Mouse (Mus musculus) cerebellum, adult 11 months (tissue): ENCODE data around the gene Sipa1l2.

Experiments used
- DNase-seq: peaks from one replicate; pipeline ENCODE4 v3.0.0; 2022

Sipa1l2 gene

DNA sequence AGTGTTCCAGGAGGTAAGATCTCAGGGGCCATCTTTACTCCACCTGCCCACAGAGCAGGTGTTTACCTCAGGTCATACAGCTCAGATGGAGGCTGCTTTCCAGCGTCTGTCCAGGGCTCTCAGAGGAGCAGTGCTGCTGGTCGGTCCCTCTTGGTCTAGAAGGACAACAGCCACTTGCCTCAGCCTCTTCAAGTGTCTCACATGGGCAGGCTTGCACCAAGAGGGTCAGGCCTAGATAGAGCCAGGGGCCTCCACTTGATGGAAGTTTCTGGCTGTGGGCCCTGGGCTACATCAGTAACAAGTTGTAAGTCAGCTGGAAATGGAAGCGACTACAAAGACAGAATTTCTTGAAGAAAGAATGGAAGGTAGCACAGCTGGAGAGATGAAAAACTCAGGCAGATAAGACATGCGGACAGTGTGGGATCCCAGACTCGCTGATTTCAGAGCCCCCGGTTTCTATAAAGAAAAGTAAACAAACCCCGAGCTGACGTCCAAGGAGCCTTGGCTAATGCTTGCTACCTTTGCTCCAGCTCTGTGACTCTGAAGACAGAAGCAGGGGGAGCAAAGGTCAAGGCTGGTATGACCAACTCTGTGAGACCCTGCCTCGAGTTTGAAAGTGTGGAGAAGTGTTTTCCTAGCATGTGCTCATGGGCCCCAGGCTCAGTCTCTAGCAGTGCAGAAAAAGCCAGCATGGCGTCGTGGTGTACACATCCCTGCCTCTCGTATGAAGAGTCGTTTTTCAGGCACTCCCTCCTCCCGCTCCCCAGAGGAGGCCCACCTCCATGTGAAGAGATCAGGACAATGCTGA lies 58.5 kb downstream of the Sipa1l2 start:
- no peak for DNase-seq

- DNase-seq: no peak
These were observed 59.8 kb downstream of the Sipa1l2 start for GRCm38 (mm10) chr8:125509776-125510175.

DNA sequence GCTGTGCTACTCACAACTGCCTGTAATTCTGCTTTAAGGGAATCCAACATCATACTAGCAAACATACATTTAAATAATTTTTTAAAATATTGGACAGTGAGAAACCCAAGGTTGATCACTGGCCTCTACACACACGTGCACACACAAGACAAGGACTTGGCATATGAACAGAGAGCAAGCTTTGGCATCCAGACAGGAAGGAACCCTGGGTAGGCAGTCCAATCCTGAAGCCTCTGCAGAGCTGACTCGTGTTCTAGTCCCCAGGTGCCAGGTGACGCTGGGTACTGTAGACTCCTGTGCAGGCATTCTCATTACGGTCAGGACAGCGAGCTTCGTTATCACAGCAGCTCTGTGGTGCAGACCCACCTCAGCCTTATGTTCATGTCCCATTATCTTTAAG lies 60.4 kb downstream of the Sipa1l2 start:
- no peak for DNase-seq

DNA sequence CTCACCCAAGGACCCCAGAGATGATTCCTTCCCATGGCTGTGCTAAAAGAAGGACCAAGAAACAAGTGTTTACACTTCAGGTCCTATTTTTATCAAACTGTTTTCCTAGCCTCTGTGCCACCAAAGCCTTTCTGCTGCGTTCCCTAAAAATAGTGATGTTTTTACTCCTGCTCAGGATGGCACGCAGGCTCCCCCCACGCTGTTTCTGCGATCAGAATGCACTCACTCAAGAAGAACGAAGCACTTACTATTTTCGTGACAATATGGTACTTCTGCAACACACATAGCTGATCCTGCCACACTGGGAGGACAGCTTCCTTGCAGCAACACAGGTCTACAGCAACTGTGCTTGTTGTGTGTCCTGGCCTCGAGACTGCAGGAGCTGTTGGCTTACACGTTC lies 62.3 kb downstream of the Sipa1l2 start:
- DNase-seq: no peak

- no peak for DNase-seq
These were observed 64.9 kb downstream of the Sipa1l2 start for GRCm38 (mm10) chr8:125504605-125505257.

DNA sequence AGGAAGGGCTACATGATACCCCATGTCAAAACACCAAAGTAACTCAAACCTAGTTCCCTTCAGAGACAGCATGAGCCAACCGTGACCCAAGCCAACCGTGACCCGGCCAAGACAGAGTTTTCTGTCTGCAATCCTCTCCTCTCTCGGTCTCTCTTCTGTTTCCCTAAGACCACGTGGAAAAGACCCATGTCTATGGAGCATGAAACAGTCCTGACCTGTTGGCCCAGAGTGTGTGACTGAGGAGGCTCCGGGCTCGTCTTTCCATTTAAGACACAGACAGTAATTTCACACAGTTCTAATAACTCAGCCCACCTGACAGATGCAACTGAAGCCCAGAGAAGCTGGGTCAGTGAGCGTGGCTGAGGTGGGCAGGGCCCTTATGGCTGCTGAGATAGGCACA lies 65.8 kb downstream of the Sipa1l2 start:
- no peak for DNase-seq

- DNase-seq: no peak
These were observed 66.8 kb downstream of the Sipa1l2 start for GRCm38 (mm10) chr8:125502828-125503227.

GRCm38 (mm10) chr8:125500005-125500404 lies 69.6 kb downstream of the Sipa1l2 start:
- no peak for DNase-seq

DNA sequence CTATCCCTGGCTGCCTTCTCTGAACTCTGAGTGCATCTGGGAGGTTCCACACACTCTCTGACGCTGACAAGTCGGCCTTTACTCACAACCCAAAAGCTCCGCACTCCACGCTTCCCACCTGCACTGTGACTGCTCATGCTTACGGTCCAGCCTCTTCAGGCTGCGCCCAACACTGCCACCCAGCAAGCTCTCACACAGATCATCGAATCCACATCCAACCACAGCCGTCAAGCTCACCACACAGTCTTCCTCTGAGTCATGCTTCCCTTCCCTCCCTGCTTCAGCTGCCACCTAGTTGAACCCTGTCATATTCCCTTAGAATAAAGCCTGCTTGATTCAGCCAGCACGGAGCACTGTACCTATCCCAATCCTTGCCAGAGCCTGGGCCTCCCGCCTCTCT lies 71.1 kb downstream of the Sipa1l2 start:
- no peak for DNase-seq

DNA sequence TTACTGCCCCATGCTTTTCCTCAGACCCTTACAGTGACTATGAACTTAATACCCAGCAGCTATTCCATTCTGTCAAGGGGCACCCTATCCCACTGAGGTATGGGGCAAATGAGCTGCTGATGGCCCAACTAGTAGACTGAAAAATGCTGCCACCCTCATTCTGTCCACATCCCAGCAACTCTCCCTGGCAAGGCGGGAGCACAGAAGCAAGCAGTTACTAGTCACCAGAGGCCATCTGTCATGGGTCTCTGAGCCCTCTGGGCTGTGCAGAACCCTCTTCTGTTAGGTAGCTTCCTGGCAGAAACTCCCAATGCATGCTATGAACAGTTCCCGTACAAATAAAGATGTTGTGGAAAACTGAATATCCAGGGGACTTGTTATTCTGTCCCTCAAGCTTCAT lies 74.1 kb downstream of the Sipa1l2 start:
- DNase-seq: no peak

DNA sequence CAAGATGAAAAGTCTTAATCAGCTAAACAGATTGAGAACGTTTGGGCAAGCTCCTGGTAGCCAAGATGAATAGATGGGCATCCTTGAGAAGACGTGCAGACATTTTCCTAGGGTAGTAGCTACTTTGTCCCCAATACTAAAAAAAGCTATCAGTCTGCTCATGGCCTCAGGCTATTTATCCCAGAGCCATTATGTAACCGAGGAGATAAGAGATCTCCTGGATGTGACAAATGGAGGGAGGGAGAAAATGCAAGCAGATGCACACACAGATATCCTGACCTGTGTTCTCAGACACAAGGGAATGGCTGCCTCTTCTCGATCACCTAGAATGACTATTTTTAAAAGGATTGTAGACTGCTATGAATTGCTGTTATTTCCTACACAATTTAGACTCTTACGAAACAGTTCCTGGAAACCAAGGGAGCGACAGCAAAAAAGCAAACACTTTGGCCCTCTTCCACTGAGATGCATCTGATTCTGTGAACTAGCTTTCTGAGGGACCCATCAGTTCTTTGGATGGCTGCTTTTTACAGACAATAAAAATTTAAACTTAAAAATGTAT lies 76.3 kb downstream of the Sipa1l2 start:
- DNase-seq: no peak

DNA sequence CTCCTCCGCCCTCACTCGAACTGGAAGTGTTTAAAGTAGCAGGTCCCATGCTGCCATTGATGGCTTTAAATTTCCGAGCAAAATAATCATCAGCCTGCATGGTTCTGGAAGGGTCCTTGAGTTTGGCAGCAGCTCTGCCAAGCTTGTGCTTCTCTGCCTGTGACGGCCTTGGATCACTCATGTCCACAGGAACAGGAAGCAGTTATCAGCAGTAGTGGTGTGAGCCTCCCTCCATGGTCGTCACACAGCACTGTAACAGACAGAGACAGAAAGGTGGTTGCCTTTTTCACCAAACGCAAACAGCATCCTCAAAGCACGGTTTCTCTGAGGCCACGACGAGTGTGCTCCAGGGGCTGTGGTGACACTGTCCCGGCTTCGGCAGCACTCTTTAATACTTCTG lies 77.2 kb downstream of the Sipa1l2 start:
- DNase-seq: no peak

DNA sequence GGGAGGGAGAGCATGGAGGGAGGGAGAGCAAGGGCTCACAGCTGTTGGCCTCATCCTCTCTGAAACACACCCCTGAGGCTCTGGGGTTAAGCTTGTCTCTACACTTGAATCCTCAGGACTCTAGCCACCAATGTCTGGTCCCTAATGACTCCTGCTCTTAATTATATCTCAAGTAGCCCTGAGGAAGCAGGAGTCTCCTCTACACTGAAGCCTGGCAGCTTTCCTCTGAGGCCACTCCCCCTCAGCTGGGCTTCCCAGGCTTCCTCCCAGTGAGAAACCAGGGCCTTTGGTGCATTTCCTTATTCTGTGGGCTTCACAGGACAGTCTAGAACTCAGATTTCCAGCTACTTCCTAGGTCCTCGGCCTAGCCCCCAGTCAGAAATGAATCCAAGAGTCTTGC lies 80.9 kb downstream of the Sipa1l2 start:
- no peak for DNase-seq

GRCm38 (mm10) chr8:125485715-125486114 lies 83.9 kb downstream of the Sipa1l2 start:
- DNase-seq: no peak

DNA sequence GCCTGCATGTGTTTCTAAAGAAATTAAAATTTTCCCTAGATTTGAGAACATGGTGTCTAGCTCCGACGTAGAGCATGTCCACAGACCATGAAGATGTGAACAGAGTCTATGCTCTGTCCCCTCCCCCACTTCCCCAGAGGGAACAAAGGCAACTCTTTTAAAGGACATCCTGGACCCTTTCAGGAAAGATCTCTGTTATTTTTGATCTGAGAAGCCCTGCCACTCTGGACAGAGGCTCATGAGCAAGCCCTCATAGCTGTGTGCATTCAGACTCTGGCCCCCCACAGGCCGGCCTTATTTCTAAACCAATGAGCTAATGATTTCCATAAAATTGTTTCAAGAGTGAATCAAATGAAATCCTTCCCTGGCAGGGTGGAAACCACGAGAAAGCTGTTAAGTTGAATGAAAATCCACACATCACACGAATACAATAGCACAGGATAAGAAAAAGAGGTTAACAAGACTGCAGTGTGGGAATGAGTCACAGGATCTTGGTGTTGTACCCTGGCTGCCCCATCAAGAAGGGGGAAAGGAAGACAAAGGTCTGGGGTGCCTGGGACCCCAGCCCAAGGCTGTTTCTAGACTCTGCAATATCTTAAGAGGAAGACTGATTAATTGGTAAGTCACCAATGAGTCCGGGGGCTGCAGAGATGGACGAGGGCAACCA lies 84.9 kb downstream of the Sipa1l2 start:
- DNase-seq: no peak

DNA sequence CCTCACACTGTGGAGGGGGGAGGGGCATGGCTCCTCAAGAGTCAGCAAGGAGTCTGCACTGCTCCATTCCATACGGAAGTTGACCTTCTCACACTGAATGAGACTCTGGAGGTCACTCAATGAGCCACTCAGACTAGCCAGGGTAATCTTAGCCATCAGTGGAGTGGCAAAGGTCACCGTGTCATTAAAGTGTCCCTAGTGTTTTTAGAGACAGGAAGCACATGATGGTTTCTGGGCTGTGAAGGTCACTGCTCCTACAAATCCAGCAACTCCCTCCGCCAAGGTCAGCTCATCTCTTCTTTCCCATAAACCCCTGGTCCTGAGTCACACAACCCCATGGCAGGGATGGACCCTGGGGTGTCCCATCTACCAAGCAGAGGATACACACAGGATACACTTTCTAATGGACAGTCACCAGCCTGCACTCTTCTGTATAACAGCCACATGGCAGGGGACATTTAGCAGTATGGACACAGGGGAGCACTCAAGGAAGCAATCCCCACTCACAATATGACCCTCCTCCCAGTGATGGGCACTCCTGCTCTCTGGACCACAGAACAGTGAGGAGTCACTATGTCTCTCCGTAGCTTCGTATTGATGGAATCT lies 87.0 kb downstream of the Sipa1l2 start:
- DNase-seq: no peak

DNA sequence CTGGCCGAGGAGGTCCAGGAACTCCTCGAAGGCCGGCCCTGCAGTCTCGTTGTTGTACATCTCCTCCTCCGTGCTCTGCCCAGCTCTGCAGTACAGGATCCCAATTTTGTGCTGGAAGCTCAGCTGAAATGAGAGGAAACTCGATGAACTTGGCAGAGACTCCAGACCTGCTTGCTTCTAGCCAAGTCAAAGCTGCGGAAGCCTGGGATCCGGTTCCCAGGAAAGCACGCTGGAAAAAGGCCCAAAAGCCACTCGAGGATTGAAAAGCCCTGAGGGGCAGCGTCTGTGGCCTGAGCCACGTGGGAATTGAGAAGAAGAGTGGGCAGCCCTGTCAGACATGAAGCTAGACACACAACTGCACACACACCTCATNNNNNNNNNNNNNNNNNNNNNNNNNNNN lies 94.7 kb downstream of the Sipa1l2 start:
- peak; percentile 52 for DNase-seq

DNA sequence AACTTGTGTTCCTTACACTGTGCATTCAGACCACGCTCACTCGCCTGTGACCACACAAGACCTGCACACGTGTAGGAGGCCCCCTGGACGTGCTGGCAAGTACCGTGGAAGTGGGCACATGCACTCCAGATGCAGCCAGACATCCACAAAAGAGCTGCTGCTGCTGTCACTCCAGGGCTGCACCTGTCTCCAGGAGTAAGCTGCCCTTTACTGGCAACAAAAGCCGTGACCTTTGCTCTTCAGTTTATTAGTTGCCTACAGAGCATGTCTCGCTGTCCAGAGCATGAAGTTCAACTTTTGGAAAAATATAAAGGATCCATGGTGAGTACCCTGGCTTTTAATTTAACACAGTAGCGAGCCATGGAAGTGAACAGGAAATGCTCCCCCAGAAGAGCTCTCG lies 98.2 kb downstream of the Sipa1l2 start:
- DNase-seq: no peak

DNA sequence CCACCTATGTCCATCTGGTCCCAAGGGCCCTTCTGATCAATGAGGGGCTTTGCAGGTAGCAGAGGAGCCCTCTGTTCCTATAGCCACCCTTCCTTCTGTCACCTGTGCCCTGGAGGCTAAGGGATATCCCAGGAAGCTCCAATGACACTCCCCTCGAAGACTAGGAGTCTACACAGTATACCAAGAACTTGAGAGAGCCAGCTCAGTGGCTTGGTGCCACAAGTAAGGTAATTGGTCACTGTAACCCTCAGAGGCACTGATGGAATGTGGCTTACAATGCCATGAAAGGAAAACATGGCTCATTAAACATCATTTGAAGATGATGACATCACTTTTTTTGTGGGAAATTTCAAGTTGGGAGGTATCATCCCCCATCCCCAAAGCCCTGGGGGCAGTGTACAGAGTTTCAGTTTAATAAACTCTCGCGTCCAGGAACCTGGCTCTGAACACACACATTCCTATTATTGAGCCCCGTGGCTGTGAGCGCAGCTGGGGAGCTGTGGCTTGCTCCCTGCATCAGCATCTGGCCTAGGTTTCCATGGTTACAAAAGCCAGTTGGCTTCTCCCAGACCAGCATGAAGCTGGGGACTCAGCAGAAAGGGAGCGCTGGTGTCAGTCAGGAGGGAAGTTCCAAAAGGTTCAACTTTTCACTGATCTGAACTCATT lies 104.3 kb downstream of the Sipa1l2 start:
- no peak for DNase-seq

DNA sequence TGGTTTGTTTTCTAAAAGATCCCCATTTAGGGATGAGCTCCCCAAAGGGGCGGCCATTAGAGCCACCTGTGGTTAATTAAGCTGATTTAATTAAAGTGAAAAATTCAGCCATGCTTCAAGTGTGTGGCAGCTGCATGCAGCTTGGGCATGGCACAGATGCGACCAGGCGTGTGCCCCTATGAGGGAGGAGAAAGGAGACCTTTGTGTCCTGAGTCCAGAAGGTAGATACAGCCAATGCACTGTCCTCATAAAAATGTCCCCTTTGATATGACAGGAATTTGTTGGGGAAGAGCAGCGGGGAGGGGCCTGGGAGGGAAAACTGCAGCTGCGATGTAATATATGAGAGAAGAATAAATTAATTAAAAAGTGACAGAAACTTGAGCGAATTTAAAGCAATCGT lies 106.7 kb downstream of the Sipa1l2 start:
- DNase-seq: no peak

GRCm38 (mm10) chr8:125461504-125461903 lies 108.1 kb downstream of the Sipa1l2 start:
- DNase-seq: no peak

DNA sequence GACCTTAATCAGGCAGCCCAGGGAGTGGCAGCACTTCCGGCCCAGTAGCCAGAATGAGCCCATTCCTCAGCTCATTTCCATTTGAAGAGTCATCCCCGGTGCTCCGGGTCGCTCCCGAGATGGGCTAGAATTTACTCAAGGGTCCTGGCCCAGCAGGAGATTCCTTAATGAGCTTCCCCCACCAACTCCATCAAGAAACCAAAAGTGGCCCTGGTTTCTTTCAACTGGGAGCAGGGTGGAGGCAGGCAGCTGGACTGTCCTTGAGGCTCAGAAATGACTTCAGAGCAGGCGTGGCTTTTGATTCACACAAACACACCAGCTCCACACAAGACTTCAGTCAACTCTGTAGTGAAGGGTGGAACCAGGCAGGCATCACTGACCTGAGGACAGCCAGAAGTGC lies 109.0 kb downstream of the Sipa1l2 start:
- DNase-seq: no peak

DNA sequence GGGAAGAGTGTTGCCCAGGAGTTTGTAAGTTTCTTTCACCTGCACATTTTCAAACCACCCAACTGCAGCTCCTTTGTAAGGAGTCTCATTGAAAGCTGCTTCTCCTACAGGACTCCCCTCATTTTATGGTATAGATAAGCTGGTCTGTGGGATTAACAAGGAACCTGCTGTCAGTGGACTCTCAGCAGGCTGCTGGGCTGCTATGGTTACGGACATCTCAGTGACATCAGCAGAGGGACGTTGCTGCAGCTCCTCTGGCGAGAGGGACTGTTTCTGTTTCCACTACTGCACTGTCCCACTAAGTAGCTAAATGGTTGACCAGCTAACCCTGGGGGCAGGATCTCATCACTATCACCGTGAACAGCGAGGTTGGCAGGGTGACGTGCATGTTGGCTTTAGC lies 120.6 kb downstream of the Sipa1l2 start:
- no peak for DNase-seq
